Mouse (Mus musculus) megakaryocyte, embryonic 14.5 days (primary cell): ENCODE measurements around the gene Slc26a6.

Experiments used
- FLI1 ChIP-seq: IDR thresholded peaks from 2 replicates; pipeline ENCODE4 v1.6.1; 2012; ENCODE audit warnings: low read length, inconsistent platforms, mixed read lengths
- GATA1 ChIP-seq: IDR thresholded peaks from 3 replicates; pipeline ENCODE4 v1.6.1; 2012; ENCODE audit warnings: mixed read lengths, low read length, inconsistent platforms, borderline replicate concordance

GRCm38 (mm10) chr9:108854241-108854696 is 1.2 kb downstream of the Slc26a6 start:
- no peak for TF ChIP-seq FLI1
- TF ChIP-seq GATA1: no peak
